20 mouse cellular contexts compared by ENCODE assay signal in genomic region chr2:153389831-153390230, GRCm38 (mm10). TPM values are rescaled to one million over a fixed set of nuclear protein-coding genes. Genes with fewer than 3 reads are reported as not detected.
DNase-seq lines count a peak whose midpoint lies in the region; ATAC-seq and TF ChIP-seq lines count a peak whose summit lies in the region.
"Had no signal": no experiment of that assay in that cellular context is flagged by ENCODE, and none has a peak within 500 bp of the region (broad histone marks: within the 10 kb centered on the region; RNA-seq: fewer than 3 reads in every experiment).

No protein-coding gene starts in this region.

- WGBS in liver, embryonic 15.5 days (ENCODE audit: insufficient replicate concordance): 32% methylated on average over 2 of the region's 2 CpGs

- H3K9me3 ChIP-seq in liver, embryonic 15.5 days (replicated peaks): no peaks in the 10 kb centered on the region
- H3K9me3 ChIP-seq: hindbrain, embryonic 12.5 days; hindbrain, embryonic 15.5 days had no signal

- no peak overlapping the region for H3K4me3 ChIP-seq in liver, embryonic 15.5 days (replicated peaks)
- H3K4me3 ChIP-seq in left cerebral cortex, adult 2 months: no peak overlapping the region
- H3K4me3 ChIP-seq: gastrocnemius, adult 2 months; hindbrain, embryonic 12.5 days; hindbrain, embryonic 15.5 days had no signal

- no peaks in the 10 kb centered on the region for H3K27me3 ChIP-seq in liver, embryonic 15.5 days
- H3K27me3 ChIP-seq: hindbrain, embryonic 12.5 days; hindbrain, embryonic 15.5 days had no signal

- H3K4me1 ChIP-seq in liver, embryonic 15.5 days (replicated peaks): peaks cover 15% of the 10 kb centered on the region
- H3K4me1 ChIP-seq: hindbrain, embryonic 12.5 days; hindbrain, embryonic 15.5 days had no signal

- TF ChIP-seq CTCF in left cerebral cortex, adult 2 months (IDR thresholded peaks at IDR 0.05): no peak

- ATAC-seq in erythroblast, adult 5-6 weeks (replicated peaks; ENCODE audit: low FRiP score, poor library complexity, severe bottlenecking): 0 out of 2 replicates have a peak, but pooled peaks have one; percentile 36
- ATAC-seq in liver, embryonic 15.5 days (ENCODE audit: insufficient read depth): peak; percentile 34; the same call in 1 of the 2 replicates
- ATAC-seq: CD4-positive, CD25-positive, alpha-beta regulatory T cell, adult 4 months; forebrain, embryonic 14.5 days; forebrain, postnatal 0 days had no signal

- H3K9ac ChIP-seq in liver, embryonic 15.5 days: no peak overlapping the region
- H3K9ac ChIP-seq: forebrain, postnatal 0 days; hindbrain, embryonic 12.5 days; hindbrain, embryonic 15.5 days had no signal

- peak; percentile 15 for DNase-seq in c-Kit-positive CD71-positive TER-119-negative erythroid progenitor cells, embryonic 14.5 days (ENCODE audit: low read depth)
- no peak for DNase-seq in left cerebral cortex, adult 2 months (ENCODE audit: extremely low spot score in 1 of 2, low spot score in 2 of 2)
- no peak for DNase-seq in left cerebral cortex, adult 9 months (ENCODE audit: low spot score in 2 of 2)
- DNase-seq in adrenal gland, adult 8-10 months: no peak
- DNase-seq: adrenal gland, adult 2 months; adrenal gland, postnatal 25 days; cerebellum, adult 18-20 months; cerebellum, adult 9-10 months; cerebellum, postnatal 14 days; forebrain, postnatal 0 days; gastrocnemius, adult 2 months; gastrocnemius, postnatal 14 days; heart, adult 11 months had no signal

- H3K4me2 ChIP-seq in liver, embryonic 15.5 days: no peak overlapping the region
- H3K4me2 ChIP-seq: heart, embryonic 11.5 days; hindbrain, embryonic 12.5 days; hindbrain, embryonic 15.5 days had no signal

- H3K36me3 ChIP-seq in liver, embryonic 15.5 days (replicated peaks): peaks cover 78% of the 10 kb centered on the region

- intact Hi-C loops in left cerebral cortex, adult 2 months (cut with DNase I): no loop called here

- peak overlapping the region; percentile 4; the same call in 1 of the 2 replicates for H3K27ac ChIP-seq in liver, embryonic 15.5 days (replicated peaks)
- H3K27ac ChIP-seq in left cerebral cortex, adult 2 months: no peak overlapping the region
- H3K27ac ChIP-seq: gastrocnemius, adult 2 months; hindbrain, embryonic 12.5 days; hindbrain, embryonic 15.5 days had no signal

RNA-seq across cellular contexts. Expression of gene Asxl1, which starts 44.2 kb away (rescaled TPM):
- total RNA-seq in erythroblast, adult 5-6 weeks (2015; ENCODE audit: low replicate concordance): 10.8 and 17.1 TPM in 2 replicates
- 14.7 and 18.5 TPM in 2 replicates for total RNA-seq in erythroblast, adult 5-6 weeks (2017; ENCODE audit: low replicate concordance)
- polyA plus RNA-seq in liver, embryonic 15.5 days (2015; fragmentation: Nextera tagmentation; extraction: Ambion mirVana): 6.4 and 7.2 TPM in 2 replicates
- total RNA-seq in left cerebral cortex, adult 2 months (2021): 10 to 100 TPM; 35.6 to 38.9 TPM
- 10 to 100 TPM; 31.1 to 39.8 (median 33.2) TPM for total RNA-seq in adrenal gland, adult 8-10 months (2022)
